In the genomic region with DNA sequence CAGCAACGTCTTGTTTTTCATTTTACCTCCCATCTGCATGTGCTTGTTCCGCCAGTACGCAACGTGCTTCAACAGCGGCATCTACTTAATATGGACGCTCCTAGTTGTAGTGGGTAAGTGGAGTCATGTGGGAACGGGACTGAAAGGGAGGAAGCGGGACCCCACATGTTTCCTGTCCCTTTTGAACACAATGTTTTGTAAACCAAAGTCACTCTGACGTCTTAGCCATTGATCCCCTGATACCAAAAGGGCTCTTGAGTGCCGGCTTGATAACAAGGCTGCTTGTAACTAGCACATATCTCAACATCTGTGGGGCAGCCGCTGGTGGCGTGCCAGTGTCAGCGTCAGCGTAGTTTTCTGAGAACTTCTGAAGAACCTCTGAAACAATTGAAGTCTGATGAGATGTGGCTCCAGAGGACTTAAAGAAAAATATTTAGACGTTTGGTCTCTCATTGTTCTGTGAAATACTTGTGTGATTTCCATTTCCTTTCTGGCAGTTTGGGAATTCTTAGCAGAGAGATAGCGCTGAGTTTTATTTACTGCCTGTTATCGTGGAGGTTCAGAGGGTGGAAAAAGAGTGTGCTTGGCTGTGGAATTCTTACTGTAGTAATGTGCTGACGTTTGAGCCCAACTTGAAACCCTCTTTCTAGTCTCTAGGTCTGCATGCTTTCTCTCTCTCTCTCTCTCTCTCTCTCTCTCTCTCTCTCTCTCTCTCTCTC, we compare ENCODE assay signal across 8 mouse cellular contexts. TPM values are rescaled to one million over a fixed set of nuclear protein-coding genes. Genes with fewer than 3 reads are reported as not detected.
A peak's percentile ranks its signal among the peaks of the same experiment; 100 is the strongest.
DNase-seq lines count a peak whose midpoint lies in the region; ATAC-seq lines count a peak whose summit lies in the region.

No protein-coding gene starts in this region.

- H3K27me3 ChIP-seq in forebrain, embryonic 13.5 days: no peaks in the 10 kb centered on the region
- H3K27me3 ChIP-seq in hindbrain, embryonic 15.5 days: no peaks in the 10 kb centered on the region
- H3K27me3 ChIP-seq in liver, embryonic 11.5 days (replicated peaks; ENCODE audit: control insufficient read depth, insufficient read depth, low read length): no peaks in the 10 kb centered on the region

- H3K27ac ChIP-seq in forebrain, embryonic 13.5 days: no peak overlapping the region
- no peak overlapping the region for H3K27ac ChIP-seq in hindbrain, embryonic 15.5 days (replicated peaks)
- peak overlapping the region; percentile 45 for H3K27ac ChIP-seq in liver, embryonic 11.5 days (ENCODE audit: low read depth, low read length)

- H3K36me3 ChIP-seq in forebrain, embryonic 13.5 days (ENCODE audit: poor library complexity, severe bottlenecking): no peaks in the 10 kb centered on the region
- no peaks in the 10 kb centered on the region for H3K36me3 ChIP-seq in hindbrain, embryonic 15.5 days
- H3K36me3 ChIP-seq in liver, embryonic 11.5 days (ENCODE audit: control insufficient read depth, insufficient read depth, low read length): no peaks in the 10 kb centered on the region

- peak; percentile 92 for DNase-seq in A20 (ENCODE audit: low read depth, low spot score)
- peak; percentile 68 for DNase-seq in adrenal gland, adult 2 months
- DNase-seq in liver, embryonic 11.5 days (ENCODE audit: low spot score): peak; percentile 58
- DNase-seq in cerebellum, postnatal 10 days: no peak
- no peak for DNase-seq in cerebellum, postnatal 36 days

- WGBS in forebrain, embryonic 13.5 days: 47% methylated on average over 18 of the region's 18 CpGs
- 52% methylated on average over 18 of the region's 18 CpGs for WGBS in hindbrain, embryonic 15.5 days
- 8% methylated on average over 18 of the region's 18 CpGs for WGBS in liver, embryonic 11.5 days

- H3K4me2 ChIP-seq in forebrain, embryonic 13.5 days: peak overlapping the region; percentile 41
- H3K4me2 ChIP-seq in hindbrain, embryonic 15.5 days: peak overlapping the region; percentile 39
- H3K4me2 ChIP-seq in liver, embryonic 11.5 days: peak overlapping the region; percentile 85

- peak overlapping the region; percentile 7; the same call in 1 of the 2 replicates for H3K4me3 ChIP-seq in forebrain, embryonic 13.5 days
- peak overlapping the region; percentile 7; the same call in 1 of the 2 replicates for H3K4me3 ChIP-seq in hindbrain, embryonic 15.5 days
- H3K4me3 ChIP-seq in liver, embryonic 11.5 days (ENCODE audit: low read depth, low read length): peak overlapping the region; percentile 50

- no peaks in the 10 kb centered on the region for H3K4me1 ChIP-seq in forebrain, embryonic 13.5 days
- no peaks in the 10 kb centered on the region for H3K4me1 ChIP-seq in hindbrain, embryonic 15.5 days (replicated peaks)
- H3K4me1 ChIP-seq in liver, embryonic 11.5 days (replicated peaks; ENCODE audit: control insufficient read depth, insufficient read depth, low read length): peaks cover 7% of the 10 kb centered on the region; the same call in 1 of the 2 replicates

- no peaks in the 10 kb centered on the region for H3K9me3 ChIP-seq in forebrain, embryonic 13.5 days (replicated peaks)
- no peaks in the 10 kb centered on the region for H3K9me3 ChIP-seq in hindbrain, embryonic 15.5 days
- H3K9me3 ChIP-seq in liver, embryonic 11.5 days (ENCODE audit: control insufficient read depth, low read length): no peaks in the 10 kb centered on the region

- H3K9ac ChIP-seq in forebrain, embryonic 13.5 days: no peak overlapping the region
- H3K9ac ChIP-seq in hindbrain, embryonic 15.5 days: no peak overlapping the region
- peak overlapping the region; percentile 56 for H3K9ac ChIP-seq in liver, embryonic 11.5 days (ENCODE audit: low read depth, low read length)

- no peak for ATAC-seq in forebrain, embryonic 13.5 days
- no peak for ATAC-seq in hindbrain, embryonic 15.5 days (ENCODE audit: low FRiP score, low read depth)
- ATAC-seq in liver, embryonic 11.5 days (replicated peaks; ENCODE audit: low FRiP score): peak; percentile 73
- ATAC-seq in monocyte, adult 5-6 weeks (replicated peaks; ENCODE audit: insufficient number of reproducible peaks, low FRiP score, low TSS enrichment, poor library complexity, severe bottlenecking): peak; percentile 45; the same call in 1 of the 2 replicates

RNA-seq across cellular contexts. Expression of a gene that starts 12.1 kb away (rescaled TPM):
- 10 to 100 TPM; 18.5 to 18.9 TPM for total RNA-seq in adrenal gland, adult 2 months (2021)
- 16.2 and 17.4 TPM in 2 replicates for polyA plus RNA-seq in adrenal gland, adult 2 months (2012; rRNA removed)
- 10.9 and 14.0 TPM in 2 replicates for polyA plus RNA-seq in forebrain, embryonic 13.5 days (2015; fragmentation: Nextera tagmentation; extraction: Ambion mirVana)
- polyA plus RNA-seq in hindbrain, embryonic 15.5 days (2015; fragmentation: Nextera tagmentation; extraction: Ambion mirVana): 18.0 and 20.2 TPM in 2 replicates
- polyA plus RNA-seq in liver, embryonic 11.5 days (2014; fragmentation: Nextera tagmentation; extraction: Ambion mirVana): 16.3 and 19.4 TPM in 2 replicates
- 0.64 to 5.0 TPM (median 1.8 TPM) in 3 replicates for total RNA-seq in monocyte, adult 5-6 weeks (2017)

RNA-seq across cellular contexts. Expression of a gene that starts 29.1 kb away (rescaled TPM):
- total RNA-seq in adrenal gland, adult 2 months (2021): 1,000 to 10,000 TPM in 1 of 2 experiments, 100 to 1,000 TPM in 1; 898 to 1,005 TPM
- polyA plus RNA-seq in adrenal gland, adult 2 months (2012; rRNA removed): 132 and 140 TPM in 2 replicates
- polyA plus RNA-seq in forebrain, embryonic 13.5 days (2015; fragmentation: Nextera tagmentation; extraction: Ambion mirVana): 497 and 551 TPM in 2 replicates
- 374 and 396 TPM in 2 replicates for polyA plus RNA-seq in hindbrain, embryonic 15.5 days (2015; fragmentation: Nextera tagmentation; extraction: Ambion mirVana)
- 1,053 and 1,060 TPM in 2 replicates for polyA plus RNA-seq in liver, embryonic 11.5 days (2014; fragmentation: Nextera tagmentation; extraction: Ambion mirVana)
- 692 to 1,143 TPM (median 1,088 TPM) in 3 replicates for total RNA-seq in monocyte, adult 5-6 weeks (2017)

Comparison
In these comparisons a context has a peak if more than half of its experiments do, and no peak if none do; other contexts are left out.
1. DNase-seq: peak in A20 (single experiment), adrenal gland, adult 2 months (single experiment) and liver, embryonic 11.5 days (single experiment); none in cerebellum, postnatal 10 days (0 of 2) and cerebellum, postnatal 36 days (0 of 2).
2. ATAC-seq: peak in liver, embryonic 11.5 days (single experiment) and monocyte, adult 5-6 weeks (single experiment); none in forebrain, embryonic 13.5 days (single experiment) and hindbrain, embryonic 15.5 days (single experiment).
3. Peak in every context shown above with its lines, with median percentiles within 50 percentile points of each other: H3K4me2 ChIP-seq and H3K4me3 ChIP-seq.